Mouse (Mus musculus): ENCODE measurements around the gene Kat2b. TPM values are rescaled to one million over a fixed set of nuclear protein-coding genes. Genes with fewer than 3 reads are reported as not detected.
"Not testable (repeated sequence)": the region's sequence is repeated elsewhere in the genome, so short reads cannot be mapped to it uniquely, and the experiment has no call there.

Gene Kat2b
- polyA plus RNA-seq, 1 experiment from 2014 or later = 12.7 TPM

GRCm38 (mm10) chr17:53658668-53659067, 92.0 kb downstream of the Kat2b start:
- no peak for DNase-seq (ENCODE audit: low spot score)

- DNase-seq (ENCODE audit: low spot score) = no peak
Observed at GRCm38 (mm10) chr17:53659230-53659629, 92.6 kb downstream of the Kat2b start.

GRCm38 (mm10) chr17:53659738-53660137, 93.1 kb downstream of the Kat2b start:
- DNase-seq (ENCODE audit: low spot score) = no peak

GRCm38 (mm10) chr17:53661056-53661840, 94.6 kb downstream of the Kat2b start:
- DNase-seq (ENCODE audit: low spot score) = no peak

- DNase-seq (ENCODE audit: low spot score) = no peak
Observed at GRCm38 (mm10) chr17:53664267-53664666, 97.6 kb downstream of the Kat2b start.

- no peak for DNase-seq (ENCODE audit: low spot score)
Observed at GRCm38 (mm10) chr17:53664703-53665382, 98.2 kb downstream of the Kat2b start.

- DNase-seq (ENCODE audit: low spot score) = no peak
Observed at GRCm38 (mm10) chr17:53670453-53670852, 103.8 kb downstream of the Kat2b start.

- no peak for DNase-seq (ENCODE audit: low spot score)
Observed at GRCm38 (mm10) chr17:53678716-53679115, 112.1 kb downstream of the Kat2b start.

- DNase-seq (ENCODE audit: low spot score) = no peak
Observed at GRCm38 (mm10) chr17:53688321-53688720, 121.7 kb downstream of the Kat2b start.

- DNase-seq (ENCODE audit: low spot score) = peak; percentile 98
Observed at GRCm38 (mm10) chr17:53688877-53689802, 122.5 kb downstream of the Kat2b start, which contains the start of gene Sgo1. Gene Sgo1, minus strand, starts transcription at chr17:53689333.

GRCm38 (mm10) chr17:53689946-53690345, 123.3 kb downstream of the Kat2b start:
- DNase-seq (ENCODE audit: low spot score) = no peak

GRCm38 (mm10) chr17:53694039-53694438, 127.4 kb downstream of the Kat2b start:
- DNase-seq (ENCODE audit: low spot score) = peak; percentile 23

GRCm38 (mm10) chr17:53697521-53697920, 130.9 kb downstream of the Kat2b start:
- not testable (repeated sequence) for DNase-seq (ENCODE audit: low spot score)

- DNase-seq (ENCODE audit: low spot score) = no peak
Observed at GRCm38 (mm10) chr17:53714453-53714852, 147.8 kb downstream of the Kat2b start.

- not testable (repeated sequence) for DNase-seq (ENCODE audit: low spot score)
Observed at GRCm38 (mm10) chr17:53715161-53715560, 148.5 kb downstream of the Kat2b start.

GRCm38 (mm10) chr17:53718474-53718873, 151.8 kb downstream of the Kat2b start:
- DNase-seq (ENCODE audit: low spot score) = no peak

GRCm38 (mm10) chr17:53718916-53719315, 152.3 kb downstream of the Kat2b start:
- DNase-seq (ENCODE audit: low spot score) = not testable (repeated sequence)
